Mouse (Mus musculus): Measurements from ENCODE around the gene Brpf3. TPM values are rescaled to one million over a fixed set of nuclear protein-coding genes. Genes with fewer than 3 reads are reported as not detected.

Brpf3 gene
- polyA plus RNA-seq, 1 experiment from 2014 or later, result 5.3 TPM

DNA sequence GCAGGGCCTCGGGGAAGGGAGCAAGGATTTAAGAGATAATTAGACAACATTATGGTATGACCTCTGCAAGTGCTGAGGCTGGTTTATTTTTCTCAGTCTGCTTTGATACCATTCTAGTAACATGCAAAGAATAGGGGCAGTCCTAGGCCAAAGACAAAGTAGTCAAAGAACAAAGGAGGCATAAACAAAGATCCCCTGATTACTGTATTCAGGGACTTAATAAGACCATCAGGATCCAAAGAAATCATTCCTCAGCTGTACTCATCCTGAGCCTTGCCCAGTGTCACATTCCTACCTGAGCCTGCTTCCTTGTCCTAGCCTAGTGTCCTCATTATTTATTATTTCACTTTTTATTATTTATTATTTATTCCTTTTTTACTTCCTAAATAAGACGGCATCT is 19.3 kb downstream of the Brpf3 start:
- Histone ChIP-seq H3K9ac (ENCODE audit: low read depth, low read length) (no peak overlapping the region), H3K27me3 (ENCODE audit: control insufficient read depth, insufficient read depth, low read depth, low read length) (no peaks in the 10 kb centered on the region), H3K4me2 (ENCODE audit: low read length) (no peak overlapping the region), H3K36me3 (ENCODE audit: control insufficient read depth, insufficient read depth, low read length) (peaks cover 36% of the 10 kb centered on the region), H3K27ac (ENCODE audit: low read length) (no peak overlapping the region), H3K4me3 (ENCODE audit: low read depth, low read length) (no peak overlapping the region), H3K4me1 (ENCODE audit: control insufficient read depth, insufficient read depth, low read length) (no peaks in the 10 kb centered on the region), H3K9me3 (replicated peaks; ENCODE audit: control insufficient read depth, low read length, poor library complexity, severe bottlenecking) (no peaks in the 10 kb centered on the region)
- 81% methylated on average over 2 of the region's 2 CpGs for WGBS
- ATAC-seq, result no peak

DNA sequence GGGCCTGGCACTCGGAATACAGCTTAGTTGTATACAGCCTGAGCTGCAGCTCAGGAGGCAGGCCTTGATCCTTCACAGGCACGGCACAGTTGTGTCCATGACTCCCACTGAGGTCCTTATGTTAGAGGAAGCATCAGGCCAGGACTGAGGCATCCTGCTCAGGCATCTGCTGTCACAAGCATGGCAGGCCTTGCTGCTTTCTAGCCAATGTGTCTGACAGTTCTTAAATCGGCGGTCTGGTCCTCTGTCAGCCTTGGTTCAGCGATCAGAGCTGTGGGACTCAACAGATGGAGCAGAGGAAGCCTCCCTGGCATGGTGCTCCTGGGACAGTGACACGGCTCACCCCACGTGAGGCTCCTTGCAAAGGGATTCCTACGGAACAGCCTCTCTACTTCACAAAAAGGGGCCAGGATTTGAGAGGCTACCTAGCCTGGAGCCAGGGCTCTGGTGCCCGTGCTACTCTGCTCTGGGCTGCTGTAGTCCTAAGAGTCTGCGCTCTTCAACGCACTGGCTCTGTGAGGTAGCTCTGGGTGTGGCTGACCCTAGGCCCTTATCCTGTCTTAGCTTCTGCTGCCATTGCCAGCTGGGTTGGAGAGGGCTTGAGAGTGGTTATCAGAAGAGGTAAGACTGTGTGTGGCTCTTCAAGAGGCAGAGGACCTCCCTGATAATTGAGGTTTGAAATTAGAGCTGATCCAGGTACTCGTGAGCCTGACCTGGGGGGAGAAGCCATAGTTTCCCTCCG is 22.3 kb downstream of the Brpf3 start:
- no peaks in the 10 kb centered on the region for H3K9me3 ChIP-seq (replicated peaks; ENCODE audit: control insufficient read depth, low read length, poor library complexity, severe bottlenecking)
- H3K4me1 ChIP-seq (ENCODE audit: control insufficient read depth, insufficient read depth, low read length), result no peaks in the 10 kb centered on the region
- H3K27ac ChIP-seq (ENCODE audit: low read length), result no peak overlapping the region
- no peak overlapping the region for H3K4me3 ChIP-seq (ENCODE audit: low read depth, low read length)
- WGBS, result 89% methylated on average over 13 of the region's 13 CpGs
- ATAC-seq, result no peak
- peaks cover 26% of the 10 kb centered on the region for H3K36me3 ChIP-seq (ENCODE audit: control insufficient read depth, insufficient read depth, low read length)
- no peaks in the 10 kb centered on the region for H3K27me3 ChIP-seq (ENCODE audit: control insufficient read depth, insufficient read depth, low read depth, low read length)
- H3K4me2 ChIP-seq (ENCODE audit: low read length), result no peak overlapping the region
- no peak overlapping the region for H3K9ac ChIP-seq (ENCODE audit: low read depth, low read length)

DNA sequence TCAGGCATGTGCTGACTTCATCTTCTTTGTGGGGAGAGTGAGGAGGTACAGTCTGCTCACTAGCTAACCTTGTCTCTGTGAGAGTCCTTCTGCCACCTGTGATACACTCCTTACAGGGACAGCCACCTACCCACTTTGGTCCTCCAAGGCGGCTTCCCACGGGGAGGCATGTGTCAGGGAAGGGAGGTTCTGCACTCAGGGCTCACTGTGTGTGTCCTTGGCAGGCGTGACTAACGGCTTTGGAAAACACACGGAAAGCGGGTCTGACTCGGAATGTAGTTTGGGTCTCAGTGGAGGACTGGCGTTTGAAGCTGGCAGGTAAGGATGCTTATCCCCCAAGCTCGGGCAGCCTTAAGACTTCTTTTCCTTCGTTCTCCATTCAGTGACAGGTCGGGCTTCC is 22.9 kb downstream of the Brpf3 start:
- 85% methylated on average over 11 of the region's 11 CpGs for WGBS
- no peaks in the 10 kb centered on the region for H3K4me1 ChIP-seq (ENCODE audit: control insufficient read depth, insufficient read depth, low read length)
- H3K4me3 ChIP-seq (ENCODE audit: low read depth, low read length), result no peak overlapping the region
- H3K9ac ChIP-seq (ENCODE audit: low read depth, low read length), result no peak overlapping the region
- no peak overlapping the region for H3K27ac ChIP-seq (ENCODE audit: low read length)
- no peak overlapping the region for H3K4me2 ChIP-seq (ENCODE audit: low read length)
- H3K36me3 ChIP-seq (ENCODE audit: control insufficient read depth, insufficient read depth, low read length), result peaks cover 24% of the 10 kb centered on the region
- no peaks in the 10 kb centered on the region for H3K27me3 ChIP-seq (ENCODE audit: control insufficient read depth, insufficient read depth, low read depth, low read length)
- ATAC-seq, result no peak
- no peaks in the 10 kb centered on the region for H3K9me3 ChIP-seq (replicated peaks; ENCODE audit: control insufficient read depth, low read length, poor library complexity, severe bottlenecking)

DNA sequence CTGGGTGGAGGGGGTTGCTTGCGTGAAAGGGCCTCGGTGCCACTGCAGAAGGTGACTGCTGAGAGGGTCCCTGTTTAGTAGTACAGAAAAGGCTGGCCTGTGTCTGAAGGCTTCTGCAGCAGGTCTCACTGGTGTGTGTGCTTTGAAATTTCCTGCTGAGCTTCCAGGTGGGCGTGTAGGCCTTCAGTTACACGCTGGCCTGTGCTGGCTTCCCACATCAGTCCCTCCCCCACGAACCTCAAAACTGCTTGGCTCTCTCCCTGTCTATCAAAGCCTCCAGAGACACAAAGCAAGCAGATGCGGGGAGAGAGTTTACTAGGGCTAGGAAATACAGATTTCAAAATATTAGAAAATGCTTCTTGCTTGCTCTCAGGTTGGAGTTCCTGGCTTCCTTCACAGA is 24.0 kb downstream of the Brpf3 start:
- H3K27ac ChIP-seq (ENCODE audit: low read length), result no peak overlapping the region
- 82% methylated on average over 6 of the region's 6 CpGs for WGBS
- H3K4me2 ChIP-seq (ENCODE audit: low read length), result no peak overlapping the region
- H3K9ac ChIP-seq (ENCODE audit: low read depth, low read length), result no peak overlapping the region
- peaks cover 16% of the 10 kb centered on the region for H3K36me3 ChIP-seq (ENCODE audit: control insufficient read depth, insufficient read depth, low read length)
- no peak for ATAC-seq
- no peaks in the 10 kb centered on the region for H3K4me1 ChIP-seq (ENCODE audit: control insufficient read depth, insufficient read depth, low read length)
- no peaks in the 10 kb centered on the region for H3K27me3 ChIP-seq (ENCODE audit: control insufficient read depth, insufficient read depth, low read depth, low read length)
- no peaks in the 10 kb centered on the region for H3K9me3 ChIP-seq (replicated peaks; ENCODE audit: control insufficient read depth, low read length, poor library complexity, severe bottlenecking)
- no peak overlapping the region for H3K4me3 ChIP-seq (ENCODE audit: low read depth, low read length)

DNA sequence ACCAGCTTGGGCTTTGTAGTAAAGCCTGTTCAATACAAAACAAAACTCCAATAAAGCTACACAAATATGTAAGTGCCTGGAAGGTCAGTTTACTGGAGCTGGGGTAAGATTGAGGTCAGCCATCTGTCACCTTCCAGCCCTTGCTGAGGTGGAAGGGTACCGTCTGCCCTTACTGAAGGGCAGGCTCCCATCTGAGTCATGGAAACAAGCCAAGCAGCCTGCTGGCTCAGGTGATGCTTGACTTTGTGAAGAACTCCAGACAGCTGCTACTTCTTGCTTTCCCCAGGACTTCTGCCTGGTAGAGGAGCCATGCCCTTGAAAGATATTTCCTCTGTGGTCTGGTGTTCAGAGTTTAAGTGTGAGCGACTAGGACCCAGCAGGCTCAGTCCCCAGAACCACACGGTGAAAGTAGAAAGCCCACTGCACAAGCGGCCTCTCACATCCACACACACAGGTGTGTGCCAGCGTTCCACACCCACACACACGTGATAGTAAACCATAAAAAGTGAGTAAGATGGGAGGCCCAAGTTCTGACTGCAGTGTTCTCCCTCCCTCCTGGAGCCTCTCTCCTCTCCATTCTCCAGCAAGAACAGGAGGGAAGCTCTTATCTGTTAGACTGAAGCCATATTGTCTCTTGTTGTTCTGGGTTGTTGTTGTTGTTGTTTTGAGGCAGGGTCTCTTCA is 24.6 kb downstream of the Brpf3 start:
- WGBS, result 91% methylated on average over 6 of the region's 6 CpGs
- H3K36me3 ChIP-seq (ENCODE audit: control insufficient read depth, insufficient read depth, low read length), result peaks cover 16% of the 10 kb centered on the region

DNA sequence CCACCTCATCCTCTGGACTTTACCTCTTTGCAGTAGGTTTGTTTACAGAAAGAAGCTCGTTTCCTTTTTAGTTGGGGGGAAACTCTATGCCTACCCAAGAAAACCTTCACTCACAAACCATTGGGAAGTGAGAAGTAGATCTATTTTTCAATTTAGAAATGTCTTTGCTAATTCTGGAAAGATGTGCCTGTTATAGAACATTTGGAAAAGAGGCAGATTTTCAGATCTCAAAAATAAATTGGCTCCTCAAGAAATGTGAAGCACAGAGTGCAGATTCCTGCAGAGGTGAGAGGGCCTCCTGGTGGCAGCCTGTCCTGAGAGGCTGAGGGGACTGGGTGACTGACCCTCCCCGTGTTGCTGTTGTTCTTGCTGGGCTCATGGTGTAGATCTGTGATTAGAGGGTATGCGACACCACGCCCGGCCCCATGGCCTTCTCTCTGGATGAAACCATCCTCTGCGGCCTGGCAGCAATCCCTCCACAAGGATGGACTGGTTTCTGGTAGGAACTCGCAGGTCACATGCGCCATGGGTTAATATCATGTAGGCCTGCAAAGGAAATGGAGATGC is 26.9 kb downstream of the Brpf3 start:
- Histone ChIP-seq H3K9me3 (replicated peaks; ENCODE audit: control insufficient read depth, low read length, poor library complexity, severe bottlenecking) (no peaks in the 10 kb centered on the region), H3K9ac (ENCODE audit: low read depth, low read length) (no peak overlapping the region), H3K27ac (ENCODE audit: low read length) (no peak overlapping the region), H3K27me3 (ENCODE audit: control insufficient read depth, insufficient read depth, low read depth, low read length) (no peaks in the 10 kb centered on the region), H3K4me2 (ENCODE audit: low read length) (no peak overlapping the region), H3K4me3 (ENCODE audit: low read depth, low read length) (no peak overlapping the region), H3K36me3 (ENCODE audit: control insufficient read depth, insufficient read depth, low read length) (peaks cover 12% of the 10 kb centered on the region), H3K4me1 (ENCODE audit: control insufficient read depth, insufficient read depth, low read length) (no peaks in the 10 kb centered on the region)
- 96% methylated on average over 8 of the region's 8 CpGs for WGBS
- no peak for ATAC-seq

More for the DNA sequence above, 24.6 kb downstream of the Brpf3 start:
- Histone ChIP-seq H3K9ac (ENCODE audit: low read depth, low read length) (no peak overlapping the region), H3K27ac (ENCODE audit: low read length) (no peak overlapping the region), H3K9me3 (replicated peaks; ENCODE audit: control insufficient read depth, low read length, poor library complexity, severe bottlenecking) (no peaks in the 10 kb centered on the region), H3K4me2 (ENCODE audit: low read length) (no peak overlapping the region), H3K27me3 (ENCODE audit: control insufficient read depth, insufficient read depth, low read depth, low read length) (no peaks in the 10 kb centered on the region), H3K4me3 (ENCODE audit: low read depth, low read length) (no peak overlapping the region), H3K4me1 (ENCODE audit: control insufficient read depth, insufficient read depth, low read length) (no peaks in the 10 kb centered on the region)
- ATAC-seq, result no peak

DNA sequence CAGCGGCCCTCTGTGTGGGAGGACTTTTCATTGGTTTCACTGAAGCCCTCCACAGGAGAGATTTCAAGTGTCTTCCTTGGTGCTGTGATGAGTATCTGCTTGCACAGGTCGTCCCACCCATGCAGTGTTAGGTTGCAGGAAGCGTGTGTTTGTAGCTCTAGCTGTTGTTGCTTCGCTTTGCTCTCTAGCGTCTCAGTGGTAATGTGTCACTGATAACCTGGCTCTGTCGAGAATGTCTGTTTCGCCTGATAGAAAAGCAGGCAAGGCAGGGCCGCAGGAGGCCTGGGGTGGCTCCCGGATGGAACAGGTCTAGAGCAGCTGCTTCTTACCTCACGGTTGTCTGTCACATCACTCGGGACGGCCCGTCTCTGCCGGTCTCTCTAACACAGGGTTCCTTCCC is 28.2 kb downstream of the Brpf3 start:
- Histone ChIP-seq H3K27ac (ENCODE audit: low read length) (no peak overlapping the region), H3K36me3 (ENCODE audit: control insufficient read depth, insufficient read depth, low read length) (peaks cover 14% of the 10 kb centered on the region), H3K9ac (ENCODE audit: low read depth, low read length) (no peak overlapping the region), H3K4me2 (ENCODE audit: low read length) (no peak overlapping the region), H3K9me3 (replicated peaks; ENCODE audit: control insufficient read depth, low read length, poor library complexity, severe bottlenecking) (no peaks in the 10 kb centered on the region), H3K4me1 (ENCODE audit: control insufficient read depth, insufficient read depth, low read length) (no peaks in the 10 kb centered on the region), H3K27me3 (ENCODE audit: control insufficient read depth, insufficient read depth, low read depth, low read length) (no peaks in the 10 kb centered on the region), H3K4me3 (ENCODE audit: low read depth, low read length) (no peak overlapping the region)
- 94% methylated on average over 14 of the region's 14 CpGs for WGBS
- no peak for ATAC-seq

DNA sequence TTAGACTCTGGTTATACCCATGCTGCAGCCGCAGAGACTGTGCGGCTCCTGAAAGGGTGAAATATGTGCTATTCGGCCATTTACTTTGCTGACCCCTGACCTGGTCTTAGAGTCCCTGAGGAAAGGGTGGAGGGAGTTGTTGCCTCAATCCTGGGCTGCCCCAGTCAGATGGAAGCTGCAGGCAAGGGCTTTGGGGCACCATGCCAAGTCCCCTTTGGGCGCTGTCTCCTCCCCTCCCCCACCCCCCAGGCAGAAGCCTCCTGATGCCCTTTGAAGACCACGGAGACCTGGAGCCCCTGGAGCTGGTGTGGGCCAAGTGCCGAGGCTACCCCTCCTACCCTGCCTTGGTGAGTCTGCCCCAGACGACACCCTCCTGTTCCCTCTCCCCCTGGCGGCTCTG is 30.2 kb downstream of the Brpf3 start:
- 84% methylated on average over 8 of the region's 8 CpGs for WGBS
- H3K4me1 ChIP-seq (ENCODE audit: control insufficient read depth, insufficient read depth, low read length), result no peaks in the 10 kb centered on the region
- H3K4me3 ChIP-seq (ENCODE audit: low read depth, low read length), result no peak overlapping the region
- H3K9ac ChIP-seq (ENCODE audit: low read depth, low read length), result no peak overlapping the region
- H3K36me3 ChIP-seq (ENCODE audit: control insufficient read depth, insufficient read depth, low read length), result peaks cover 15% of the 10 kb centered on the region
- H3K27me3 ChIP-seq (ENCODE audit: control insufficient read depth, insufficient read depth, low read depth, low read length), result no peaks in the 10 kb centered on the region
- no peak for ATAC-seq
- H3K9me3 ChIP-seq (replicated peaks; ENCODE audit: control insufficient read depth, low read length, poor library complexity, severe bottlenecking), result no peaks in the 10 kb centered on the region
- no peak overlapping the region for H3K4me2 ChIP-seq (ENCODE audit: low read length)
- no peak overlapping the region for H3K27ac ChIP-seq (ENCODE audit: low read length)

DNA sequence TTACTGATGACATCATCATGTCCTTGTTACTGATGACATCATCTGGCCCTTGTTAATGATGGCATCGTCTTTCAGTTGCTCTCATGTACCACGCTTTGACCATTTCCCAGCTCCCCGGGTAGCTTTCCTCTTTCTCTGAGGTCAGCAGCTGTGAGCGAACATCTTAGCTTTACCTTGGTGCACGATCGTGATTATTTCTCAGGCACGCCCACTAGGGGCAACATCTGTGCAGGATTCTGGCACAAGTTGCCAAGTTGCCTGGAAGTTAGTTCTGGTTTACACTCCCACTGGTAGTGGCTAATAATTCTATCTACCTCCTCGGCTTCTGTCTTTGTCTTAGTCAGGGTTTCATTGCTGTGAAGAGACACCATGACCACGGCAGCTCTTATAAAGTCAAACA is 31.1 kb downstream of the Brpf3 start:
- 88% methylated on average over 9 of the region's 9 CpGs for WGBS
- no peaks in the 10 kb centered on the region for H3K9me3 ChIP-seq (replicated peaks; ENCODE audit: control insufficient read depth, low read length, poor library complexity, severe bottlenecking)
- no peak overlapping the region for H3K27ac ChIP-seq (ENCODE audit: low read length)
- no peak overlapping the region for H3K4me2 ChIP-seq (ENCODE audit: low read length)
- no peak overlapping the region for H3K4me3 ChIP-seq (ENCODE audit: low read depth, low read length)
- ATAC-seq, result no peak
- peaks cover 19% of the 10 kb centered on the region for H3K36me3 ChIP-seq (ENCODE audit: control insufficient read depth, insufficient read depth, low read length)
- no peaks in the 10 kb centered on the region for H3K27me3 ChIP-seq (ENCODE audit: control insufficient read depth, insufficient read depth, low read depth, low read length)
- H3K9ac ChIP-seq (ENCODE audit: low read depth, low read length), result no peak overlapping the region
- no peaks in the 10 kb centered on the region for H3K4me1 ChIP-seq (ENCODE audit: control insufficient read depth, insufficient read depth, low read length)
